Mouse (Mus musculus) CH12.LX (cell line): ENCODE data around the gene Foxp1. TPM values are rescaled to one million over a fixed set of nuclear protein-coding genes. Genes with fewer than 3 reads are reported as not detected.
A peak's percentile ranks its signal among the peaks of the same experiment; 100 is the strongest.

ENCODE experiments used
- DNase-seq: peaks from one replicate; pipeline ENCODE4 v3.0.0-alpha.2; 2013; ENCODE audit errors: extremely low read depth
- H3K27ac ChIP-seq: 2 replicates; pipeline ENCODE4 v1.5.1; 2012; ENCODE audit warnings: low read depth, mild to moderate bottlenecking, control low read depth, moderate library complexity; ENCODE audit not compliant: insufficient read depth
- H3K27me3 ChIP-seq: replicated peaks from 2 replicates; pipeline ENCODE3; 2012; ENCODE audit warnings: inconsistent platforms
- H3K36me3 ChIP-seq, 2 experiments: replicated peaks in 1 of 2; 2 replicates each; pipeline versions ENCODE3 to v1.6.1; 2012; ENCODE audit warnings: inconsistent platforms in 1 of 2, low read length in 1 of 2, mild to moderate bottlenecking in 1 of 2, mixed read lengths in 1 of 2, moderate library complexity in 1 of 2; ENCODE audit not compliant: control insufficient read depth in 1 of 2, insufficient read depth in 1 of 2
- H3K4me1 ChIP-seq, 2 experiments: 2 replicates each; pipeline ENCODE4 v1.6.1; 2012; ENCODE audit warnings: inconsistent platforms in 1 of 2, moderate library complexity in 1 of 2; ENCODE audit not compliant: insufficient read depth in 2 of 2, control insufficient read depth in 1 of 2
- H3K4me2 ChIP-seq: 2 replicates; pipeline ENCODE4 v1.6.1; 2012; ENCODE audit warnings: low read depth, mild to moderate bottlenecking, control low read depth; ENCODE audit not compliant: poor library complexity, insufficient read depth, severe bottlenecking
- H3K4me3 ChIP-seq, 3 experiments: fragments of 150-350 bp in 1 of 3; sonication (generic) in 1 of 3; replicated peaks in 1 of 3; 2 replicates each; pipeline versions ENCODE3 to v1.5.1; 2011 to 2012; ENCODE audit warnings: low read depth in 2 of 3, low read length in 2 of 3, mild to moderate bottlenecking in 2 of 3, moderate library complexity in 2 of 3, control low read depth in 1 of 3, improper control_type of control experiment in 1 of 3, inconsistent platforms in 1 of 3, mixed read lengths in 1 of 3; ENCODE audit not compliant: poor library complexity in 1 of 3
- H3K79me2 ChIP-seq: replicated peaks from 2 replicates; pipeline ENCODE4 v1.6.1; 2012; ENCODE audit warnings: mild to moderate bottlenecking, moderate library complexity; ENCODE audit not compliant: control insufficient read depth, poor library complexity, insufficient read depth, severe bottlenecking; ENCODE audit errors: extremely low read depth
- H3K9ac ChIP-seq: 2 replicates; pipeline ENCODE4 v1.6.1; 2012; ENCODE audit warnings: low read depth, mild to moderate bottlenecking, control low read depth, moderate library complexity; ENCODE audit not compliant: insufficient read depth
- H3K9me3 ChIP-seq: replicated peaks from 2 replicates; pipeline ENCODE3; 2012; ENCODE audit warnings: low read length, inconsistent platforms, mixed read lengths
- BHLHE40 ChIP-seq: IDR thresholded peaks from 2 replicates; pipeline ENCODE4 v1.6.1; 2011; ENCODE audit warnings: mild to moderate bottlenecking, low read depth, low read length, improper control_type of control experiment
- CHD1 ChIP-seq: IDR thresholded peaks from 2 replicates; pipeline ENCODE4 v1.6.1; 2012; ENCODE audit warnings: low read depth, low read length, improper control_type of control experiment, inconsistent platforms
- CTCF ChIP-seq, 2 experiments: IDR thresholded peaks in 1 of 2; conservative IDR thresholded peaks in 1 of 2; 2 replicates each; pipeline ENCODE4 v1.5.1; 2011 to 2012; ENCODE audit warnings: low read depth in 2 of 2, low read length in 2 of 2, improper control_type of control experiment in 1 of 2, inconsistent platforms in 1 of 2, mild to moderate bottlenecking in 1 of 2, moderate library complexity in 1 of 2
- E2F4 ChIP-seq: IDR thresholded peaks from 2 replicates; pipeline ENCODE4 v1.6.1; 2011; ENCODE audit warnings: low read depth, low read length, improper control_type of control experiment; ENCODE audit not compliant: insufficient replicate concordance
- ELF1 ChIP-seq: IDR thresholded peaks from 2 replicates; pipeline ENCODE4 v1.6.1; 2014; ENCODE audit warnings: low read depth, mild to moderate bottlenecking, inconsistent platforms, low read length, improper control_type of control experiment
- EP300 ChIP-seq: IDR thresholded peaks from 2 replicates; pipeline ENCODE4 v1.6.1; 2011; ENCODE audit warnings: low read length, improper control_type of control experiment
- ETS1 ChIP-seq: conservative IDR thresholded peaks from 2 replicates; pipeline ENCODE4 v1.6.1; 2012; ENCODE audit warnings: low read depth, mild to moderate bottlenecking, inconsistent platforms, low read length, improper control_type of control experiment, moderate library complexity
- HCFC1 ChIP-seq: IDR thresholded peaks from 2 replicates; pipeline ENCODE4 v1.6.1; 2012; ENCODE audit warnings: low read depth, mild to moderate bottlenecking, inconsistent platforms, low read length, improper control_type of control experiment
- JUND ChIP-seq: conservative IDR thresholded peaks from 2 replicates; pipeline ENCODE4 v1.6.1; 2011; ENCODE audit warnings: low read depth, low read length, improper control_type of control experiment
- KAT2A ChIP-seq: IDR thresholded peaks from 2 replicates; pipeline ENCODE4 v1.6.1; 2012; ENCODE audit warnings: low read length, improper control_type of control experiment, inconsistent platforms; ENCODE audit not compliant: insufficient replicate concordance
- MAFK ChIP-seq: IDR thresholded peaks from 2 replicates; pipeline ENCODE4 v1.6.1; 2011; ENCODE audit warnings: low read length, improper control_type of control experiment; ENCODE audit not compliant: insufficient replicate concordance
- MAZ ChIP-seq: IDR thresholded peaks from 2 replicates; pipeline ENCODE4 v1.6.1; 2012; ENCODE audit warnings: low read depth, mild to moderate bottlenecking, inconsistent platforms, low read length, improper control_type of control experiment, moderate library complexity
- MXI1 ChIP-seq: IDR thresholded peaks from 2 replicates; pipeline ENCODE4 v1.6.1; 2011; ENCODE audit warnings: mild to moderate bottlenecking, low read depth, low read length, improper control_type of control experiment
- MYC ChIP-seq: IDR thresholded peaks from 2 replicates; pipeline ENCODE4 v1.6.1; 2011; ENCODE audit warnings: low read depth, mild to moderate bottlenecking, improper control_type of control experiment, low read length
- NELFE ChIP-seq: IDR thresholded peaks from 2 replicates; pipeline ENCODE4 v1.6.1; 2011; ENCODE audit warnings: low read depth, low read length, improper control_type of control experiment
- PAX5 ChIP-seq: IDR thresholded peaks from 2 replicates; pipeline ENCODE4 v1.6.1; 2012; ENCODE audit warnings: low read length, inconsistent platforms, mixed read lengths
- POLR2A ChIP-seq: IDR thresholded peaks from 2 replicates; pipeline ENCODE4 v1.6.1; 2011; ENCODE audit warnings: low read depth, mild to moderate bottlenecking, improper control_type of control experiment, low read length
- POLR2AphosphoS2 ChIP-seq: IDR thresholded peaks from 2 replicates; pipeline ENCODE4 v1.6.1; 2011; ENCODE audit warnings: low read depth, low read length, improper control_type of control experiment
- RAD21 ChIP-seq: IDR thresholded peaks from 2 replicates; pipeline ENCODE4 v1.6.1; 2011; ENCODE audit warnings: low read depth, mild to moderate bottlenecking, low read length, improper control_type of control experiment, moderate library complexity
- RCOR1 ChIP-seq: conservative IDR thresholded peaks from 2 replicates; pipeline ENCODE4 v1.6.1; 2012; ENCODE audit warnings: low read depth, mild to moderate bottlenecking, inconsistent platforms, low read length, improper control_type of control experiment
- SIN3A ChIP-seq: IDR thresholded peaks from 2 replicates; pipeline ENCODE4 v1.6.1; 2012; ENCODE audit warnings: low read length, improper control_type of control experiment, inconsistent platforms
- SMC3 ChIP-seq: IDR thresholded peaks from 2 replicates; pipeline ENCODE4 v1.6.1; 2011; ENCODE audit warnings: low read depth, low read length, improper control_type of control experiment
- TCF12 ChIP-seq: IDR thresholded peaks from 2 replicates; pipeline ENCODE4 v1.6.1; 2014; ENCODE audit warnings: low read depth, mild to moderate bottlenecking, inconsistent platforms, low read length, improper control_type of control experiment
- USF1 ChIP-seq: IDR thresholded peaks from 2 replicates; pipeline ENCODE4 v1.6.1; 2014; ENCODE audit warnings: low read depth, mild to moderate bottlenecking, inconsistent platforms, low read length, improper control_type of control experiment
- ZNF384 ChIP-seq: IDR thresholded peaks from 2 replicates; pipeline ENCODE4 v1.6.1; 2012; ENCODE audit warnings: low read depth, low read length, improper control_type of control experiment, inconsistent platforms
- dilution Hi-C: fragments of 300-500 bp; cut with MboI; formaldehyde crosslinking; loops from 2 replicates; pipeline ENCODE4 v1.14.3; 2020; ENCODE audit warnings: low sequenced_read_pairs; ENCODE audit not compliant: extremely low pct_unique_long_range_greater_than_20kb, extremely low pct_ligation_motif_present
- in situ Hi-C: fragments of 300-500 bp; cut with MboI; formaldehyde crosslinking; loops from 3 replicates; pipeline ENCODE4 v1.14.3; 2019; ENCODE audit warnings: low sequenced_read_pairs, low pct_ligation_motif_present, low pct_unique_long_range_greater_than_20kb, mixed read lengths
- polyA plus RNA-seq: library from polyadenylated mRNA; unstranded; fragments of >175 nt; gene quantifications from 2 replicates; pipeline ENCODE4 v1.2.1, GENCODE M21; 2012; ENCODE audit warnings: low read depth; ENCODE audit not compliant: insufficient read length
- total RNA-seq, 2 experiments: library from RNA; depleted of rRNA; stranded (reverse); fragments of 300-350 nt in 1 of 2; fragments of >200 nt in 1 of 2; gene quantifications; 2 replicates each; pipeline ENCODE4 v1.2.3; 2012 to 2014

The Foxp1 gene
- total and polyA plus RNA-seq, 3 experiments = 66.5 to 105 (median 87.4) TPM

DNA sequence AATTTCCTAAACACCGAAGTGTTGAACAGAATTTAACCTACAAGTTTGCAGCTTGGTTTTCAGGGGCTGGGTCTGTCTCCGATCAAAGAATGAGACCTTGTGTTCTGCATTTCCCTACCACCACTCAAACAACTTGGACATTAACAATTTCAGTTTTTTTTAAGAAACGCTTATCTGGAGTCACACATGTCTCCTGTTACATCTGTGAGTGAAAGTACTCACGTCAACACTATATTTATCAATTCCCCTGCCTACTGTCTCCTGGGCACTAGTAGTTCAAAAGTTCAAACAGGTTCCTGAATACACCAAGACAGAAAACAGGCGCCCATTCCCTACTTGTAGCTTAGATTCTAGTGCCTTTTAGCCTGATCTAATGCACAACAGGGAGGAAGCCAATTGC, 172.4 kb downstream of the Foxp1 start:
- Histone ChIP-seq H3K27me3 (no peaks in the 10 kb centered on the region), H3K27ac (peak overlapping the region; percentile 9), H3K36me3 (no peaks in the 10 kb centered on the region), H3K9ac (no peak overlapping the region), H3K4me2 (no peak overlapping the region), H3K4me3 (no peak overlapping the region), H3K9me3 (no peaks in the 10 kb centered on the region), H3K4me1 (peaks cover 7 to 17% of the 10 kb centered on the region in 2 experiments), H3K79me2 (no peaks in the 10 kb centered on the region)
- no peak for DNase-seq
- TF ChIP-seq CTCF (conservative IDR thresholded peaks at IDR 0.05 in 1 of 2, IDR thresholded peaks at IDR 0.05 in 1 of 2; ENCODE audit: low read depth in 2 of 2, low read length in 2 of 2) (no peak), POLR2AphosphoS2 (no peak), BHLHE40 (no peak), MYC (no peak), ZNF384 (no peak), KAT2A (no peak), RCOR1 (no peak), SIN3A (no peak), CHD1 (no peak), TCF12 (no peak), SMC3 (no peak), MAZ (no peak), RAD21 (no peak)
- in situ Hi-C loops (no loop called here), dilution Hi-C loops (no loop called here)

DNA sequence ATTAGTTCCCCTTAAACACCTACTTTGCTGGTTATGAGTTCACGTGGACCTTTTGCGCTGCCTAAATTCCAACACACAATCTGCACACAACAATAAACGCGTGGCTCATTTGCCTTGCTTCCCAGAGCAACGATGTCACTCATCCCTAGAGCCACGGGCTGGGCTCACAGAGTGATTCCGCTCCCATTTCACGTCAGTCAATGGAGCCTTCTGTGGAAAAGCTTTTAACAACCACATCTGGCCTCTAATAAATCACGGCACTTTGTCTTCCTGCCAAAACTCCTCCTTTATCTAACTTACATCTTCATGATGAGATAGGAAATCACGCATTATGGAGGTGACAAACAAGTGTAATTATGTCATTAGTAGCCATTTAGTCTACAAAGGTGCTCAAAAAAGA, 174.7 kb downstream of the Foxp1 start:
- in situ Hi-C loops = no loop called here
- no peak overlapping the region for H3K9ac ChIP-seq

More for the DNA sequence above, 174.7 kb downstream of the Foxp1 start:
- Histone ChIP-seq H3K27ac (no peak overlapping the region), H3K4me1 (peaks cover 7 to 17% of the 10 kb centered on the region in 2 experiments), H3K4me3 (no peak overlapping the region), H3K79me2 (no peaks in the 10 kb centered on the region), H3K4me2 (no peak overlapping the region), H3K9me3 (no peaks in the 10 kb centered on the region), H3K36me3 (no peaks in the 10 kb centered on the region), H3K27me3 (no peaks in the 10 kb centered on the region)
- DNase-seq = no peak
- no peak for TF ChIP-seq CHD1
- no peak for TF ChIP-seq POLR2AphosphoS2
- TF ChIP-seq USF1 = no peak
- no peak for TF ChIP-seq MAFK
- TF ChIP-seq EP300 = no peak
- no peak for TF ChIP-seq HCFC1
- no peak for TF ChIP-seq JUND
- no peak for TF ChIP-seq BHLHE40
- no peak for TF ChIP-seq ETS1
- no peak for TF ChIP-seq ELF1
- TF ChIP-seq E2F4 = no peak
- no peak for TF ChIP-seq MXI1
- no peak for TF ChIP-seq NELFE
- no peak for TF ChIP-seq TCF12
- no peak for TF ChIP-seq POLR2A
- TF ChIP-seq PAX5 = no peak
- dilution Hi-C loops = no loop called here
